Mouse (Mus musculus) hindbrain, embryonic 14.5 days (tissue): ENCODE measurements at regions not wholly inside any gene's neighbourhood (a gene's known extent, or its start where the extent isn't known, plus 50 kb on each side); places are given as distances from the start of the nearest gene placed in this dataset.

Source experiments
- ATAC-seq: fragments of 200-750 bp; cut with Nextera tagmentation; 2 replicates; pipeline ENCODE4 v1.8.0; 2017; ENCODE audit warnings: moderate number of reproducible peaks, mild to moderate bottlenecking, moderate TSS enrichment, moderate library complexity; ENCODE audit not compliant: low FRiP score
- DNase-seq: peaks from one replicate; pipeline ENCODE4 v3.0.0-alpha.2; 2015; ENCODE audit warnings: low spot score
- H3K27ac ChIP-seq: fragments of 300-500 bp; sonication (generic); 2 replicates; pipeline ENCODE4 v1.5.1; 2014; ENCODE audit warnings: mild to moderate bottlenecking, moderate library complexity
- H3K27me3 ChIP-seq: fragments of 300-500 bp; sonication (generic); 2 replicates; pipeline ENCODE4 v1.6.1; 2014; ENCODE audit warnings: mild to moderate bottlenecking, low read length, mixed read lengths; ENCODE audit not compliant: control insufficient read depth, insufficient read depth
- H3K36me3 ChIP-seq: fragments of 300-500 bp; sonication (generic); replicated peaks from 2 replicates; pipeline ENCODE4 v1.6.1; 2014; ENCODE audit not compliant: control insufficient read depth, insufficient read depth
- H3K4me1 ChIP-seq: fragments of 300-500 bp; sonication (generic); replicated peaks from 2 replicates; pipeline ENCODE4 v1.6.1; 2014; ENCODE audit warnings: antibody characterized with exemption, low read length, mixed read lengths; ENCODE audit not compliant: control insufficient read depth, insufficient read depth
- H3K4me2 ChIP-seq: fragments of 300-500 bp; sonication (generic); replicated peaks from 2 replicates; pipeline ENCODE4 v1.6.1; 2014; ENCODE audit warnings: mild to moderate bottlenecking, moderate library complexity
- H3K4me3 ChIP-seq: fragments of 300-500 bp; sonication (generic); replicated peaks from 2 replicates; pipeline ENCODE4 v1.5.1; 2014; ENCODE audit warnings: mild to moderate bottlenecking, low read length
- H3K9ac ChIP-seq: fragments of 300-500 bp; sonication (generic); 2 replicates; pipeline ENCODE4 v1.6.1; 2014
- H3K9me3 ChIP-seq: fragments of 300-500 bp; sonication (generic); 2 replicates; pipeline ENCODE4 v1.6.1; 2016; ENCODE audit warnings: low read length; ENCODE audit not compliant: control insufficient read depth
- WGBS: fragments of 180-500 bp; shearing (Covaris S2); extraction: QIAGEN DNeasy Blood & Tissue Kit; methylation state at CpG from one replicate; pipeline ENCODE4 v1.1.7; 2014; 5-methylcytosine and 5-hydroxymethylcytosine counted together

- no peak for ATAC-seq
- WGBS = 94% methylated on average over 7 of the region's 7 CpGs
Measured at GRCm38 (mm10) chr4:105936755-105937514, 147.3 kb downstream of the Gm12728 start.

GRCm38 (mm10) chr4:105937587-105937986 lies 147.9 kb downstream of the Gm12728 start:
- 88% methylated on average over 6 of the region's 6 CpGs for WGBS
- Histone ChIP-seq H3K36me3 (no peaks in the 10 kb centered on the region), H3K27me3 (no peaks in the 10 kb centered on the region), H3K9ac (no peak overlapping the region), H3K4me3 (no peak overlapping the region), H3K4me2 (no peak overlapping the region), H3K4me1 (no peaks in the 10 kb centered on the region), H3K9me3 (no peaks in the 10 kb centered on the region), H3K27ac (no peak overlapping the region)
- DNase-seq = no peak
- ATAC-seq = no peak

More at GRCm38 (mm10) chr4:105936755-105937514, 147.3 kb downstream of the Gm12728 start:
- no peaks in the 10 kb centered on the region for H3K4me1 ChIP-seq
- no peaks in the 10 kb centered on the region for H3K27me3 ChIP-seq
- no peak overlapping the region for H3K9ac ChIP-seq
- H3K36me3 ChIP-seq = no peaks in the 10 kb centered on the region
- H3K27ac ChIP-seq = no peak overlapping the region
- no peak overlapping the region for H3K4me3 ChIP-seq
- DNase-seq = no peak
- H3K4me2 ChIP-seq = no peak overlapping the region
- no peaks in the 10 kb centered on the region for H3K9me3 ChIP-seq

- H3K36me3 ChIP-seq = no peaks in the 10 kb centered on the region
- no peak overlapping the region for H3K9ac ChIP-seq
- H3K27me3 ChIP-seq = no peaks in the 10 kb centered on the region
- no peak overlapping the region for H3K4me3 ChIP-seq
- H3K9me3 ChIP-seq = no peaks in the 10 kb centered on the region
- no peaks in the 10 kb centered on the region for H3K4me1 ChIP-seq
- ATAC-seq (no peak), DNase-seq (no peak)
- H3K4me2 ChIP-seq = no peak overlapping the region
- WGBS = 84% methylated on average over 11 of the region's 11 CpGs
- H3K27ac ChIP-seq = no peak overlapping the region
Measured at GRCm38 (mm10) chr4:105938886-105939285, 149.2 kb downstream of the Gm12728 start.

- Histone ChIP-seq H3K27ac (no peak overlapping the region), H3K4me2 (no peak overlapping the region), H3K36me3 (no peaks in the 10 kb centered on the region), H3K27me3 (no peaks in the 10 kb centered on the region), H3K9me3 (no peaks in the 10 kb centered on the region), H3K4me1 (no peaks in the 10 kb centered on the region), H3K9ac (no peak overlapping the region), H3K4me3 (no peak overlapping the region)
- DNase-seq (no peak), ATAC-seq (no peak)
- WGBS = 85% methylated on average over 11 of the region's 11 CpGs
Measured at GRCm38 (mm10) chr4:105939636-105940199, 150.0 kb downstream of the Gm12728 start.

GRCm38 (mm10) chr4:105940891-105941290 lies 151.2 kb downstream of the Gm12728 start:
- H3K9ac ChIP-seq = no peak overlapping the region
- no peaks in the 10 kb centered on the region for H3K9me3 ChIP-seq
- no peak overlapping the region for H3K4me3 ChIP-seq
- H3K27ac ChIP-seq = no peak overlapping the region
- ATAC-seq (no peak), DNase-seq (no peak)
- H3K27me3 ChIP-seq = no peaks in the 10 kb centered on the region
- no peak overlapping the region for H3K4me2 ChIP-seq
- H3K36me3 ChIP-seq = no peaks in the 10 kb centered on the region
- WGBS = 91% methylated on average over 7 of the region's 7 CpGs
- no peaks in the 10 kb centered on the region for H3K4me1 ChIP-seq

- Histone ChIP-seq H3K27me3 (no peaks in the 10 kb centered on the region), H3K27ac (no peak overlapping the region), H3K9ac (no peak overlapping the region), H3K36me3 (no peaks in the 10 kb centered on the region), H3K4me1 (no peaks in the 10 kb centered on the region), H3K9me3 (no peaks in the 10 kb centered on the region), H3K4me2 (no peak overlapping the region), H3K4me3 (no peak overlapping the region)
- 48% methylated on average over 7 of the region's 7 CpGs for WGBS
- DNase-seq (peak; percentile 78), ATAC-seq (no peak)
Measured at GRCm38 (mm10) chr4:105941785-105942184, 152.1 kb downstream of the Gm12728 start.

- H3K27ac ChIP-seq = no peak overlapping the region
- 77% methylated on average over 5 of the region's 5 CpGs for WGBS
- H3K4me3 ChIP-seq = no peak overlapping the region
- no peak overlapping the region for H3K9ac ChIP-seq
- H3K9me3 ChIP-seq = no peaks in the 10 kb centered on the region
- no peaks in the 10 kb centered on the region for H3K27me3 ChIP-seq
- no peak overlapping the region for H3K4me2 ChIP-seq
- H3K36me3 ChIP-seq = no peaks in the 10 kb centered on the region
- DNase-seq = no peak
- H3K4me1 ChIP-seq = no peaks in the 10 kb centered on the region
- no peak for ATAC-seq
Measured at GRCm38 (mm10) chr4:105944962-105945361, 155.3 kb downstream of the Gm12728 start.

- Histone ChIP-seq H3K4me3 (no peak overlapping the region), H3K9ac (no peak overlapping the region), H3K36me3 (no peaks in the 10 kb centered on the region), H3K27me3 (no peaks in the 10 kb centered on the region), H3K9me3 (no peaks in the 10 kb centered on the region), H3K27ac (no peak overlapping the region), H3K4me2 (no peak overlapping the region), H3K4me1 (no peaks in the 10 kb centered on the region)
- 69% methylated on average over 1 of the region's 1 CpGs for WGBS
- DNase-seq = no peak
- no peak for ATAC-seq
Measured at GRCm38 (mm10) chr4:105945921-105946320, 156.3 kb downstream of the Gm12728 start.

- H3K27me3 ChIP-seq = no peaks in the 10 kb centered on the region
- no peaks in the 10 kb centered on the region for H3K9me3 ChIP-seq
- no peak overlapping the region for H3K27ac ChIP-seq
- no peaks in the 10 kb centered on the region for H3K4me1 ChIP-seq
- no peak overlapping the region for H3K4me2 ChIP-seq
- DNase-seq (no peak), ATAC-seq (no peak)
- no peak overlapping the region for H3K4me3 ChIP-seq
- H3K9ac ChIP-seq = no peak overlapping the region
- 91% methylated on average over 5 of the region's 5 CpGs for WGBS
- H3K36me3 ChIP-seq = no peaks in the 10 kb centered on the region
Measured at GRCm38 (mm10) chr4:105948326-105948725, 158.7 kb downstream of the Gm12728 start.
